Mouse (Mus musculus) kidney, adult 9 months (tissue): ENCODE measurements around the gene Cltc.
"Not testable (repeated sequence)": the region's sequence is repeated elsewhere in the genome, so short reads cannot be mapped to it uniquely, and the experiment has no call there.

Source experiments
- DNase-seq: peaks from one replicate; pipeline ENCODE4 v3.0.0; 2022

Gene Cltc

GRCm38 (mm10) chr11:86757480-86758371 is at the start of gene Cltc:
Gene Cltc, minus strand, starts transcription at chr11:86757565.
- peak; percentile 97 for DNase-seq

DNA sequence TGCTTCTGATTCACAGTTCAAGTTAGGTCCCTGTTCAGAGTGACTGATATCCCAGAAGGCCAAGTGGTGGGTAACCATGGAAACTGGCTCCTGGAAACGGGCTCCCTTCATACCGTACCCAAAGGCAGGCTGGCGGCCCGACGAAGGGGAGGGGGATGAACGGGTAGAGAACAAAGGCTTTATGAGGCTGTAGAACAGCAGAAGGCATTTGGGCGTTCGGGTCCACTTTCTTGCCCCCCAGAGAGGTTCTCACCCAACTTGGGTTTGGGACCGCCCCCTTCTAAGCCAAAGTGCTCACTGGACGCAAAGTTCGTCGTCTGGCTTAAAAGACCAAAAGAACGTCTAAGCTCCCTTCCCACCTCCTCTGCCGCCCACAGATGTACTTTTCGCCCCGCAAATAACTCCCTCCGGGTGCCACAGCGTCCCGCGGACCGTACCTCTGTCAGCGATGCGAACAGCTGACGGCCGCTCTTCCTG is 49.7 kb upstream of the Cltc start:
- peak; percentile 67 for DNase-seq

- no peak for DNase-seq
These were observed 36.8 kb upstream of the Cltc start for GRCm38 (mm10) chr11:86794161-86794560.

DNA sequence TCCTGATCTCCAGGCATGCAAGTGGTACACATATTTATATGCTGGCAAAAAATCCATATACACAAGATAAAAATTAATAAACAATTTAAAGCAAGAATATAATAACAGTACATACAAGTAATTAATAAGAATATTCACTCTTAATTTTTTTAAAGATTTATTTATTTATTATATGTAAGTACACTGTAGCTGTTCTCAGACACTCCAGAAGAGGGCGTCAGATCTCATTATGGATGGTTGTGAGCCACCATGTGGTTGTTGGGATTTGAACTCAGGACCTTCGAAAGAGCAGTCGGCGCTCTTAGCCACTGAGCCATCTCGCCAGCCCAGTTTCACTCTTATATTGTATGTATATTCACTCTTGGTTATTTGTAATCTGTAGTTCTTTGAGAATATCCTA is 30.1 kb upstream of the Cltc start:
- DNase-seq = not testable (repeated sequence)

DNA sequence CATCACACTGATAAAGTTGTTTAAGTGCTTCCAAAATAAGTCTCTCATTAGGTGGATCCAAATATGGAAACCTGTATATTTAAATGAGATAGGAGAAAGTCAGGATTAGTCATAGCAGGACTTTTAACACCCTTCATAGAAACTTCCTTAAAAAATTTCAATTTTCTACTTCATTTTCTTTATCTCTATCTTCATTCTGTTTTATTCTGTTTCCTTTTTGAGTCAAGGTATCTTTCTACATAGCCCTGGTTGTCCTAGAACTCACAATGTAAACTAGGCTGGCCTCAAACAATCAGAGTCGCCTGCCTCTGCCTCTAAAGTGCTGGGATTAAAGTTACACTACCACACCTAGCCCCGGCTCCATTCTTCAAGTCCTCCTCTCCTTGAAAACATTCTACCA is 28.4 kb upstream of the Cltc start:
- DNase-seq = no peak

DNA sequence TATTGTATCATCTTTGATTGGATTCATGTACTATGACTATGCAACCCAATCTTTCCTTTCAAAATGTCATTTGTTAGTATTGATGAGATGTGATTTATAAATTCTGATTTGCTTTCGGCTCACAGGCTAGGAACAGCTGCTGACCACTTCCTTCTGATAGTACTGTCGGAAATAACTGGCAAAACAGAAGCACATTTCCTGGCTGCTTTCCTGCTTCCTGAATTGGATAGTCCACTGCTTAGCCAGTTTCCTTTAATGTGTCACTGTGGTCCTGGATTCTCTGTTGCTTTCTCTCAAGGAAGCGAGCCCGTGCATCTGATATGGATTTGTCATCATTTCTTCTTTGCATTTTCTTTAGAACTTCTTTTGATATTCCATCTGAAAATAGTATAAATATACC is 12.5 kb upstream of the Cltc start:
- DNase-seq = peak; percentile 51

- no peak for DNase-seq
These were observed 7.1 kb upstream of the Cltc start for GRCm38 (mm10) chr11:86764501-86764900.

GRCm38 (mm10) chr11:86763127-86763526 is 5.8 kb upstream of the Cltc start:
- not testable (repeated sequence) for DNase-seq

DNA sequence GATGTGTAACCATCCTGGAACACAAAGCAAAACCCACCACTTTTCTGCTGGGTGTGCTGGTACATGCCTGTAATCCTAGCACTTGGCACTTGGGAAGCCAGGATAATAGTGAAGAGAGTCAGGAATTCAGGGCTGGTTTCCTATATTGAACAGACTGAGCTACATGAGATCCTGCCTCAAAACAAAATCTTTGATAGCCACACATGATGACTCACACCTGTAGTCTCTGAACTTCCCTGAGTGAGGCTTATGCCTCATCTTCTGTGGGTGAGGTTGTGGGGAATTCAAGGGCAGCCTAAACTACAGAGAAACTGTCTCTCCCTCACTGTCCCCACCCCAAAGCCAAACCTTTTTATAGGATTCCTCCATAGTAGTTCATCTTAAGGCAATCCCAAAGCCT is 3.0 kb upstream of the Cltc start:
- no peak for DNase-seq

- DNase-seq = no peak
These were observed 2.5 kb upstream of the Cltc start for GRCm38 (mm10) chr11:86759886-86760285.

DNA sequence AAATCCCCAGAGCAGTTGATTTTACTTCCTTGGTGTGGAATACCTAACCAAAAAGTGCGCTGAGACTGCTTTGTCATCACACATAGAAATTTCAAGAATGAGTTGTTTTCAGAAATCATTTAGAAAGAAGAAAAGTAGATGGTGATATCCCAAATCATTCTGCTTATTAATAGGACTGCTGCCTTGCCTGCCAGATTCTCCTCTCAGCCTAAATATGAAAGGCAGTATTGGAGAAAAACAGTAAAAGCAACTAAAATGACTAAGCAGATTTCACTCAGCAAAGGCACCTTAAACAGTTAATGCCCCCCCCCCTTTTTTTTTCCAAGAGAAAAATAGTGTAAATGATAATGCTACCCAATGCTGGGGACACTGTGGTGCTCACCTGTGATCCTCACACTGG is 1.9 kb upstream of the Cltc start:
- no peak for DNase-seq

DNA sequence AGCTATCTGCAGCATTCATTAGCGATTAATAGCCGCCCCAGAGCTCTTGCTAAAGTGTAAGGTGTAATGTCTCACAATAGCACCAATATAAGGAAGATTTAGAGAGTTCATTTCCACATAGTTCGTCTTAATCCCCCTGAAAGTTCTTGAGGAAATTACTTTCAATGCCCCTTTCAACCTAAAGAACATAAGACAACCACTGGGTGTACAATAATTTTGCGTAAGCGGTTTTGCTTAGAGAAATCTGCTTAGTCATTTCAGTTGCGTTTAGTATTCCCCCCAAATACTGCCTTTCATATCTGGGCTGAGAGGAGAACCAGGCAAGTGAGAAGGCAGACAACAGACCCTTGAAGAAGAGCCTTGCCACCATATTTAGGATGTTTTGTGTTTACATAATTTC is 1.2 kb upstream of the Cltc start:
- no peak for DNase-seq

DNA sequence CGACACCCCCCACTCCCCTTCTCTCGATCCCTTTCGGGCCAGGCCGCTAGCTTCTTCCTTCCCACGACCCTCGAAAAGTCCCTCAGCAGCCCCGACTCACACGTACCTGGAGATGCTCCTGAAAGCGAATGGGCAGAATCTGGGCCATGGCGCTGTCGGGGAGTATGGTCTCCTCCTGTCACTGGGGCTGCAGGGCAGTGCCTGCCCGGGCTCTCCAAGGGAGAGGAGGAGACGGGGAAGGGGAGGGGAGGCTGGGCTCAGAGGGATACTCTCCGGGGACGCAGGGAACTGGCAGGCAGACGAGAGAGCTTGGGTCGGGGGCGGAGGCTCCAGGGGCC is 254 bp downstream of the Cltc start:
- no peak for DNase-seq

GRCm38 (mm10) chr11:86756156-86757141 is 916 bp downstream of the Cltc start:
- peak; percentile 68 for DNase-seq

- DNase-seq = no peak
These were observed 5.0 kb downstream of the Cltc start for GRCm38 (mm10) chr11:86752404-86752803.

DNA sequence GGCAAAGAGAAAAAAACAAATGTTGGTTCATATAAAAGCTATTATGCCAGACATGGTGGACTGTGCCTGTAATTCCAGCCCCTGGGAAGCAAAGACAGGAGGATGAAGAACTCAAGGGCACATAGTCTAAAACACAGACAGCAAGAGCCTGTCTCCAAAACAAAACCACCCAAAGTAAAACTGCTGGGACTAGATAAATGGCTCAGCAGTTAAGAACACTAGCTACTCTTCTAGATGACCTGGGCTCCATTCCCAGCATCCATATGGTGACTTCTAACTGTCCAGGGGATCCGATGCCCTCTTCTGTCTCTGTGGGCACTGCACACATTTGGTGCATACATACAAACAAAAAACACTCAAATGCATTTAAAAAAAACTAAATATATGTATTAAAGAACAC is 6.4 kb downstream of the Cltc start:
- DNase-seq = no peak

- DNase-seq = no peak
These were observed 7.5 kb downstream of the Cltc start for GRCm38 (mm10) chr11:86749776-86750423.

DNA sequence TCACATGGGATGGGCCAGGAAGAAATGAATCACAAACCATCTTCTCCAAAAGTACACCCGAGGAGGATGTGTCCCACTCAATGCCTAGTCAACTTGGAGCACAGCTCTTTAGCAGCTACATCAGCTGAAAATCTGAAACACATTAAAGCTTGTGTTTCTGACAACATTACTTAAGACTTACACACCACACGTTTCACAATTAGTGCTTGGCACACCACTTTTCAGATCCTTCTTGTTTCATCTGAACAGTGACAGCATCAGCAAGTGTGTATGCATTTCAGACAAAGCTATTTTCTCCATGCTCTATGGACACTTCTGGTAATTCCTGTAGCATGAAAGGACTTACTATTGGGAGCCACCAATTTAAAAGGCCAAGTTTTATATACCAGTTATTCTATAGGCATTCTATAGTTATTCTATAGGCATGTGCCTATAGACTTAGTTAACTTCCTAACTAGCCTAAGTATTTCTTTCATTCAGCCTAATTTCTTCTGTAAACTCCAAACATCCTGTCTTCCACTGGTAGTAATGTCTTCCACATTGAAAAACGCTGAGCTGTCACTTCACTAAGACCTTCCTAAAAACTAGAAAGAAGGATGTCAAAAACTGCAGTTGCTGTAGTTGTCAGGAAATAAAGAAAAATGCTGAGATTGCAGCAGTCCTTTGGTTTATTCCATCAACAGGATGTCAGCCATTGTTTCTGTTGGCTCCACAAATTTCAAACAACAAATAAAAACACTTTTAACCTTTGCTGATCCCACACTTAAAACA is 11.5 kb downstream of the Cltc start:
- DNase-seq = no peak

GRCm38 (mm10) chr11:86742605-86743004 is 14.8 kb downstream of the Cltc start:
- no peak for DNase-seq

DNA sequence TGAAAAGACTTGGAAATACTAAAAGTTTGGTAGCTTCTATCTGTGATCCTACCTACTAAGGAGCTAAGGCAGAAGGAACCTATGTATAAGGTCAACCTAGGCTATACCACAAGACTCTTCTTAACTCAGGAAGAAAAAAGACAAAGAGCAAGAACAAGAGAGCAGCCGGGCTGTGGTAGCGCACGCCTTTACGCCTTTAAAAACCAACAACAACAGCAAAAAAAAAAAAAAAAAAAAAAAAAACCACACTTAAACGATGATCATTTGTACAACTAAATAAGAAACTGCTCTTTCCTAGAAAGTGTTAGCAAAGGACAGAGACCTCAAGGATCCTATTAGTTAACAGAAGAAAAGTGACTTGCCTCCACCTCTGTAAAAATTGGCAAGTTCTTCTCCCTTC is 15.9 kb downstream of the Cltc start:
- DNase-seq = no peak

GRCm38 (mm10) chr11:86739470-86739869 is 17.9 kb downstream of the Cltc start:
- no peak for DNase-seq

DNA sequence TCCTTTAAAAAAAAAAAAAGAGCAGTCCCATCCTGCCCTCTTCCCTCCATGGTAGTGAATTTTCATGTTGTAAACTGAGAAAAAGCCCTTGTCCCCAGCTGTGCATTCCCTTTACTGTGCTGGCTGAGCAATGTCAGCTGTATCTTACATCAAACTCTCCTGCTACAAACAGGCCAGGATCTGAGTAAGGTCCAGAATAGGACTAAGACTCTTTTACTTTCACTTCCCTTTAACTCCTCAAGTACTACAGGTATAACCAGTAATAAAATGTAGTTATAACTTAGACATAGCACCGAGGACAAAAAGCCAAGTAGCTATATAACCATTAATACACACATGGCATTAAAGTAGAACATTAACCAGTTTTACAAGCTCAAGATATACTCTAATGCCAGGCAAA is 18.4 kb downstream of the Cltc start:
- DNase-seq = no peak
